Mouse (Mus musculus): Measurements from ENCODE around the gene Popdc3. TPM values are rescaled to one million over a fixed set of nuclear protein-coding genes. Genes with fewer than 3 reads are reported as not detected.

Gene Popdc3
- polyA plus RNA-seq, 1 experiment from 2014 or later: 0.58 TPM

- no peak; the same call in 1 of the 2 replicates for ATAC-seq (ENCODE audit: insufficient number of reproducible peaks, insufficient read depth, low FRiP score, low read depth)
- H3K4me1 ChIP-seq (ENCODE audit: control insufficient read depth, insufficient read depth, low read length): no peaks in the 10 kb centered on the region
- H3K4me3 ChIP-seq (ENCODE audit: low read depth, low read length): no peak overlapping the region
- H3K27ac ChIP-seq (ENCODE audit: low read length): no peak overlapping the region
- no peaks in the 10 kb centered on the region for H3K27me3 ChIP-seq (ENCODE audit: control insufficient read depth, insufficient read depth, low read length)
- WGBS: 4% methylated on average over 4 of the region's 4 CpGs
- no peaks in the 10 kb centered on the region for H3K9me3 ChIP-seq (ENCODE audit: control insufficient read depth, low read depth, low read length)
- H3K36me3 ChIP-seq (ENCODE audit: control insufficient read depth, insufficient read depth, low read length): no peaks in the 10 kb centered on the region
- H3K4me2 ChIP-seq (replicated peaks; ENCODE audit: low read depth, low read length): no peak overlapping the region
- H3K9ac ChIP-seq (replicated peaks; ENCODE audit: low read depth, low read length): no peak overlapping the region
Measured at GRCm38 (mm10) chr10:45229954-45230353, 52.1 kb downstream of the Popdc3 start.

GRCm38 (mm10) chr10:45233351-45233750, 55.5 kb downstream of the Popdc3 start:
- 78% methylated on average over 6 of the region's 6 CpGs for WGBS
- no peak for ATAC-seq (ENCODE audit: insufficient number of reproducible peaks, insufficient read depth, low FRiP score, low read depth)
- Histone ChIP-seq H3K4me1 (ENCODE audit: control insufficient read depth, insufficient read depth, low read length) (no peaks in the 10 kb centered on the region), H3K9me3 (ENCODE audit: control insufficient read depth, low read depth, low read length) (no peaks in the 10 kb centered on the region), H3K9ac (replicated peaks; ENCODE audit: low read depth, low read length) (no peak overlapping the region), H3K4me3 (ENCODE audit: low read depth, low read length) (no peak overlapping the region), H3K27ac (ENCODE audit: low read length) (no peak overlapping the region), H3K36me3 (ENCODE audit: control insufficient read depth, insufficient read depth, low read length) (no peaks in the 10 kb centered on the region), H3K4me2 (replicated peaks; ENCODE audit: low read depth, low read length) (no peak overlapping the region), H3K27me3 (ENCODE audit: control insufficient read depth, insufficient read depth, low read length) (no peaks in the 10 kb centered on the region)

GRCm38 (mm10) chr10:45236304-45236703, 58.4 kb downstream of the Popdc3 start:
- H3K4me1 ChIP-seq (ENCODE audit: control insufficient read depth, insufficient read depth, low read length): no peaks in the 10 kb centered on the region
- H3K27ac ChIP-seq (ENCODE audit: low read length): no peak overlapping the region
- ATAC-seq (ENCODE audit: insufficient number of reproducible peaks, insufficient read depth, low FRiP score, low read depth): no peak
- no peaks in the 10 kb centered on the region for H3K9me3 ChIP-seq (ENCODE audit: control insufficient read depth, low read depth, low read length)
- no peak overlapping the region for H3K9ac ChIP-seq (replicated peaks; ENCODE audit: low read depth, low read length)
- H3K4me2 ChIP-seq (replicated peaks; ENCODE audit: low read depth, low read length): no peak overlapping the region
- H3K36me3 ChIP-seq (ENCODE audit: control insufficient read depth, insufficient read depth, low read length): no peaks in the 10 kb centered on the region
- no peak overlapping the region for H3K4me3 ChIP-seq (ENCODE audit: low read depth, low read length)
- no peaks in the 10 kb centered on the region for H3K27me3 ChIP-seq (ENCODE audit: control insufficient read depth, insufficient read depth, low read length)
- 55% methylated on average over 3 of the region's 3 CpGs for WGBS

GRCm38 (mm10) chr10:45237492-45237891, 59.6 kb downstream of the Popdc3 start:
- no peaks in the 10 kb centered on the region for H3K27me3 ChIP-seq (ENCODE audit: control insufficient read depth, insufficient read depth, low read length)
- H3K9ac ChIP-seq (replicated peaks; ENCODE audit: low read depth, low read length): no peak overlapping the region
- H3K27ac ChIP-seq (ENCODE audit: low read length): no peak overlapping the region
- H3K4me3 ChIP-seq (ENCODE audit: low read depth, low read length): no peak overlapping the region
- H3K4me1 ChIP-seq (ENCODE audit: control insufficient read depth, insufficient read depth, low read length): no peaks in the 10 kb centered on the region
- ATAC-seq (ENCODE audit: insufficient number of reproducible peaks, insufficient read depth, low FRiP score, low read depth): no peak
- H3K9me3 ChIP-seq (ENCODE audit: control insufficient read depth, low read depth, low read length): no peaks in the 10 kb centered on the region
- WGBS: 60% methylated on average over 5 of the region's 5 CpGs
- no peak overlapping the region for H3K4me2 ChIP-seq (replicated peaks; ENCODE audit: low read depth, low read length)
- no peaks in the 10 kb centered on the region for H3K36me3 ChIP-seq (ENCODE audit: control insufficient read depth, insufficient read depth, low read length)

GRCm38 (mm10) chr10:45260477-45260876, 82.6 kb downstream of the Popdc3 start:
- Histone ChIP-seq H3K4me3 (ENCODE audit: low read depth, low read length) (no peak overlapping the region), H3K36me3 (ENCODE audit: control insufficient read depth, insufficient read depth, low read length) (no peaks in the 10 kb centered on the region), H3K9ac (replicated peaks; ENCODE audit: low read depth, low read length) (no peak overlapping the region), H3K9me3 (ENCODE audit: control insufficient read depth, low read depth, low read length) (peaks cover 5% of the 10 kb centered on the region; the same call in 1 of the 2 replicates), H3K4me2 (replicated peaks; ENCODE audit: low read depth, low read length) (no peak overlapping the region), H3K4me1 (ENCODE audit: control insufficient read depth, insufficient read depth, low read length) (no peaks in the 10 kb centered on the region), H3K27ac (ENCODE audit: low read length) (no peak overlapping the region), H3K27me3 (ENCODE audit: control insufficient read depth, insufficient read depth, low read length) (no peaks in the 10 kb centered on the region)
- WGBS: 74% methylated on average over 1 of the region's 1 CpGs
- ATAC-seq (ENCODE audit: insufficient number of reproducible peaks, insufficient read depth, low FRiP score, low read depth): no peak

GRCm38 (mm10) chr10:45262126-45262525, 84.2 kb downstream of the Popdc3 start:
- Histone ChIP-seq H3K4me2 (replicated peaks; ENCODE audit: low read depth, low read length) (no peak overlapping the region), H3K27ac (ENCODE audit: low read length) (no peak overlapping the region), H3K9ac (replicated peaks; ENCODE audit: low read depth, low read length) (no peak overlapping the region), H3K4me3 (ENCODE audit: low read depth, low read length) (no peak overlapping the region), H3K4me1 (ENCODE audit: control insufficient read depth, insufficient read depth, low read length) (no peaks in the 10 kb centered on the region), H3K36me3 (ENCODE audit: control insufficient read depth, insufficient read depth, low read length) (no peaks in the 10 kb centered on the region), H3K9me3 (ENCODE audit: control insufficient read depth, low read depth, low read length) (no peaks in the 10 kb centered on the region), H3K27me3 (ENCODE audit: control insufficient read depth, insufficient read depth, low read length) (no peaks in the 10 kb centered on the region)
- 76% methylated on average over 3 of the region's 3 CpGs for WGBS
- no peak for ATAC-seq (ENCODE audit: insufficient number of reproducible peaks, insufficient read depth, low FRiP score, low read depth)

- Histone ChIP-seq H3K4me3 (ENCODE audit: low read depth, low read length) (no peak overlapping the region), H3K27me3 (ENCODE audit: control insufficient read depth, insufficient read depth, low read length) (no peaks in the 10 kb centered on the region), H3K36me3 (ENCODE audit: control insufficient read depth, insufficient read depth, low read length) (no peaks in the 10 kb centered on the region), H3K4me2 (replicated peaks; ENCODE audit: low read depth, low read length) (no peak overlapping the region), H3K9ac (replicated peaks; ENCODE audit: low read depth, low read length) (no peak overlapping the region), H3K9me3 (ENCODE audit: control insufficient read depth, low read depth, low read length) (no peaks in the 10 kb centered on the region), H3K27ac (ENCODE audit: low read length) (no peak overlapping the region), H3K4me1 (ENCODE audit: control insufficient read depth, insufficient read depth, low read length) (no peaks in the 10 kb centered on the region)
- ATAC-seq (ENCODE audit: insufficient number of reproducible peaks, insufficient read depth, low FRiP score, low read depth): no peak
- 52% methylated on average over 3 of the region's 3 CpGs for WGBS
Measured at GRCm38 (mm10) chr10:45276499-45276898, 98.6 kb downstream of the Popdc3 start.

- Histone ChIP-seq H3K9me3 (ENCODE audit: control insufficient read depth, low read depth, low read length) (no peaks in the 10 kb centered on the region), H3K27ac (ENCODE audit: low read length) (no peak overlapping the region), H3K4me1 (ENCODE audit: control insufficient read depth, insufficient read depth, low read length) (no peaks in the 10 kb centered on the region), H3K4me2 (replicated peaks; ENCODE audit: low read depth, low read length) (no peak overlapping the region), H3K9ac (replicated peaks; ENCODE audit: low read depth, low read length) (no peak overlapping the region), H3K36me3 (ENCODE audit: control insufficient read depth, insufficient read depth, low read length) (no peaks in the 10 kb centered on the region), H3K4me3 (ENCODE audit: low read depth, low read length) (no peak overlapping the region), H3K27me3 (ENCODE audit: control insufficient read depth, insufficient read depth, low read length) (no peaks in the 10 kb centered on the region)
- ATAC-seq (ENCODE audit: insufficient number of reproducible peaks, insufficient read depth, low FRiP score, low read depth): no peak
- WGBS: 79% methylated on average over 5 of the region's 5 CpGs
Measured at GRCm38 (mm10) chr10:45276995-45277394, 99.1 kb downstream of the Popdc3 start.

- Histone ChIP-seq H3K4me2 (replicated peaks; ENCODE audit: low read depth, low read length) (no peak overlapping the region), H3K36me3 (ENCODE audit: control insufficient read depth, insufficient read depth, low read length) (no peaks in the 10 kb centered on the region), H3K9me3 (ENCODE audit: control insufficient read depth, low read depth, low read length) (no peaks in the 10 kb centered on the region), H3K27ac (ENCODE audit: low read length) (no peak overlapping the region), H3K27me3 (ENCODE audit: control insufficient read depth, insufficient read depth, low read length) (peaks cover 12% of the 10 kb centered on the region; the same call in 1 of the 2 replicates), H3K4me3 (ENCODE audit: low read depth, low read length) (no peak overlapping the region), H3K4me1 (ENCODE audit: control insufficient read depth, insufficient read depth, low read length) (no peaks in the 10 kb centered on the region), H3K9ac (replicated peaks; ENCODE audit: low read depth, low read length) (no peak overlapping the region)
- ATAC-seq (ENCODE audit: insufficient number of reproducible peaks, insufficient read depth, low FRiP score, low read depth): no peak
- 84% methylated on average over 5 of the region's 5 CpGs for WGBS
Measured at GRCm38 (mm10) chr10:45285651-45286050, 107.8 kb downstream of the Popdc3 start.

Data from stomach, embryonic 14.5 days (tissue).